Mouse (Mus musculus) R1 (cell line): ENCODE data around the gene Thbs1.

Experiments
- DNase-seq: peaks from one replicate; pipeline ENCODE4 v3.0.0-alpha.2; 2018; ENCODE audit warnings: low read depth, low spot score

Gene Thbs1

DNA sequence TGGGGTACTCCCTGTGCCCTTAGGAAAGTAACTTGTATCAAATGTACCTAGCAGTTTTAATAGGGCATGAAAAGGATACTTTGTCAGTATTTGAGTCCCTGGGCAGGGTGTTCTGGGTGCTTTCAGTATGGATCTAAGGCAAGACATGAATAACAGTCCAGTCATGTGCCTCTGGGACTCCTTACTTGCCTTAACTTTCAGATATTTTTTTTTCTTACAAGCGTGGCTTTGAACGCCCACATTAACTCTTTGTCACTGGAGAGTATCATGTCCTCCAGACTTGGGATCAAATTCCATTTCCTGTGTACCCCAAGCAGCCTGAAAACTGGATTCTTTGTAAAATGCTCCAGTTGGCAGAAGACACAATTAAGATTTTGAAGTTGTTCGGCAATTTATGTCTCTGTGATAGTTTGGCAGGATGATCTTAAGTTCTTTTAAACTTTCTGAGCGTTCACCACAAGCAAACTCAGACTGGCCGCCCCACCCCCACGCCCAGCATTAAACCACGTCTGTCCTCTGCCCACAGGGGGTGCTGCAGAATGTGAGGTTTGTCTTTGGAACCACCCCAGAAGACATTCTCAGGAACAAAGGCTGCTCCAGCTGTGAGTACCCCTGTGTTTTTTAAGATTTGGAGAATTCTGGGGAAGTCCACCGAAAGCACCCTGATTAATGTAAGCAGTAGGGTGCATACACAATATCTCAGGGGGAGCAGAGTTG is 2.3 kb downstream of the Thbs1 start:
- peak; percentile 27 for DNase-seq

DNA sequence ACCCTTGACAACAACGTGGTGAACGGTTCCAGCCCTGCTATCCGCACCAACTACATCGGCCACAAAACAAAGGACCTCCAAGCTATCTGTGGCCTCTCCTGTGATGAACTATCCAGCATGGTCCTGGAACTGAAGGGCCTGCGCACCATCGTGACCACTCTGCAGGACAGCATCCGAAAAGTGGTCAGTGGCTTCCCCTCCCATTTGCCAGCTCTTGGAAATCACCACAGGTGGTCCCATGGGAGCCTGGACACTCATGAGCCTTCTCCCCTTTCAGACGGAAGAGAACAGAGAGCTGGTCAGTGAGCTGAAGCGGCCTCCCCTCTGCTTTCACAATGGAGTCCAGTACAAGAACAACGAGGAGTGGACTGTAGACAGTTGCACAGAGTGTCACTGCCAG is 3.0 kb downstream of the Thbs1 start:
- no peak for DNase-seq

DNA sequence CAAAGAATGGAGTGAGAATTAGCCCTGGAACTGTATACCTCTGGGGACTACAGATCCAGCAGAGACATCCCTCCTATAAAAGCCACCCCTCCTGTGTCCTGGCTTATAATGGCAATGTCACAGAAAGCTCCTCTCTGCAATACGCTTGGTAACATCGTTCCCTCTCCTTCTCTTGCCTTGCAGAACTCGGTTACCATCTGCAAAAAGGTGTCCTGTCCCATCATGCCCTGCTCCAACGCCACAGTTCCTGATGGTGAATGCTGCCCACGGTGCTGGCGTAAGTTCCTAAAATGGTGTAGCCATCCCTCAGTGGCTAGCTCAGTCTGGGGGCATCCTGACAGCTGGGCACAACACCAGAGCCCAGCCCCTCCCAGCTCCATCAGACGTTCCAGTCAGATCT is 4.0 kb downstream of the Thbs1 start:
- no peak for DNase-seq

DNA sequence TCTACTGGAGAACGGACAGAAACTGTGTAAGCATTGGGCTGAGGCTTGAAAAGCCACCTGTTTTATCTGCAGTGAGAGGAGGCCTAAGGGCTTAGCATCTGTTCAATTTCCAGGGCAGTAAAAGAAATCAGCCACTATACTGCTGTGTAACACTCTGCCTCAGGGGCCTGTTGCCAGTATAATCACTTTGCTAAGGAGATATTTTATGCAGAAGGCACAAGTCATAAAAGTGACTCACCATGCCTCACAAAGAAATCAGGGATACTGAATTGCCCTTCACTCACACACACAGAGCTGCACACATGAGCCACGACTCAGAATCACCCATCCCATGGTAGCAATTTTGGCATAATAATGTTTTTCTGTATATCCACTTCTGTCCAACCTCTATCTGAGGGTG is 4.5 kb downstream of the Thbs1 start:
- no peak for DNase-seq

DNA sequence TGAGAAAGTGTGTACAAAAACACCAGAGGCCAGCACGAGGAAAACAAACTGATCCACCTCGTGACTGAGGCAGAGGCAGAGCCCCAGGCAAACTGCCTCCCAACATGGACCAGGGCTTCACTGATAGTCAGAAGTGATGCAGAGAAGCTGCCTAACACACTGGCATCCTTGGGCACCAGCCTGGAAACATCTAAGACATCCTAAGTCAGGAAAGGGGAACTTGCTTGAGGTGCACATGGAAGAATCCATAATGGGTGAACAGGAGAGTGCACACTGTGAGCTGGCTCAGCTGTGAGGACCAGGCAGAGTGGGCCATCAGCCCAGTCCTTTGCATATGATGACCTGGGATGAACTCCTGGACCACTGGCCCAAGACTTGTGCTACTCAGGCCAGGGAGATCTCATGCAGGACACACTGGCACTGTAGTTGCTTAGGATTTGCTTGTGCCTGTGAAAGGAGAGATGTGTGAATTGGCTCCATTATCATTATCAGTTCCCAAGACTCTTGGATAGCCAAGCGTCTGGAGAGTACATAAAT is 5.1 kb downstream of the Thbs1 start:
- no peak for DNase-seq

DNA sequence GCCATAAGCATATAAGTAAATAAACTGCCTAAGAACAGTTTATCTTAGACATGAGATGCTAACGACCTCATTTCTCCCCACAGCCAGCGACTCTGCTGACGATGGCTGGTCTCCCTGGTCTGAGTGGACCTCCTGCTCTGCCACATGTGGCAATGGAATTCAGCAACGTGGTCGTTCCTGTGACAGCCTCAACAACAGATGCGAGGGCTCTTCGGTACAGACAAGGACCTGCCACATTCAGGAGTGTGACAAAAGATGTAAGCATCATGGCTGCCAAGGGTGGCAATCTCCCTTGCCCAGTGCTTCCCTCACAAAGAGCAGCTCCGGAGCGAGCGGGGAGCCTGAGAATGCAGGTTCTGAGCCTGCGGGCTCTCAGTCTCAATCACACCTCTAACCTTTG is 5.7 kb downstream of the Thbs1 start:
- DNase-seq = no peak

DNA sequence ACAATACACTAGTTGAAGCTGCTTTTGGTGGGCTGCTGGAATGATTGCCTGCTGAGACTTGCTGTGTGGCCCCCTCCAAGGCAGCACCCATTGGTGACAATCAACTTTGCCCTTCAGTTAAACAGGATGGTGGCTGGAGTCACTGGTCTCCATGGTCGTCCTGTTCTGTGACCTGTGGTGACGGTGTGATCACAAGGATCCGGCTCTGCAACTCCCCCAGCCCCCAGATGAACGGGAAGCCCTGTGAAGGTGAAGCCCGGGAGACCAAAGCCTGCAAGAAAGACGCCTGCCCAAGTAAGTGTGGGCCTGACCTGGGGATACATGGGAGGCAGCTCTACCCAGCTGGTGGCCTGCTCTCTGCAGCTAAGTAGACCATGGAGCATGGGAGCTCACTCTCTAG is 6.4 kb downstream of the Thbs1 start:
- no peak for DNase-seq

DNA sequence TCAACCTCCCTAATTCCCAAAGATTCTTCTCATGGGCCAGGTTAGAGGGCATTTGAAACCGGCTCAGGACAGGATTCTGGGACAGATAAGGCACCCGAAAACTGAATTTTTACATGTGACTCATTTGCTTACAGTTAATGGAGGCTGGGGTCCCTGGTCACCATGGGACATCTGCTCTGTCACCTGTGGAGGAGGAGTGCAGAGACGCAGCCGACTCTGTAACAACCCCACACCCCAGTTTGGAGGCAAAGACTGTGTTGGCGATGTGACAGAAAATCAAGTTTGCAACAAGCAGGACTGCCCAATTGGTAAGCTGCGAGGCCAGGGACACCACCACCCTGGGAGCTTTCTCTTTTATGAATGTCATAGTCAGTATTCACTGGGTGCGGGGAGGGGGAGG is 6.8 kb downstream of the Thbs1 start:
- DNase-seq = no peak

DNA sequence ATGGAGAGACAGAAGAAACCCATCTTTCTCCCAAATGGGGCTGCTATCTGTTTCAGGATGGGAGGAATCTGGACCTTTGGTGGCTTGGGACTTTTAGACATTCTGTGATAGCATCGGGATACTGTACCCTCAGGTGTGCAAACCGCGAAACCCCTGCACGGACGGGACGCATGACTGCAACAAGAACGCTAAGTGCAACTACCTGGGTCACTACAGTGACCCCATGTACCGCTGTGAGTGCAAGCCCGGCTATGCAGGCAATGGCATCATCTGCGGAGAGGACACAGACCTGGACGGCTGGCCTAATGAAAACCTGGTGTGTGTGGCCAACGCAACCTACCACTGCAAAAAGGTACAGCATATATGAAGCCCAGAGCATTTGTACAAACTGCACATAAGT is 8.0 kb downstream of the Thbs1 start:
- no peak for DNase-seq

DNA sequence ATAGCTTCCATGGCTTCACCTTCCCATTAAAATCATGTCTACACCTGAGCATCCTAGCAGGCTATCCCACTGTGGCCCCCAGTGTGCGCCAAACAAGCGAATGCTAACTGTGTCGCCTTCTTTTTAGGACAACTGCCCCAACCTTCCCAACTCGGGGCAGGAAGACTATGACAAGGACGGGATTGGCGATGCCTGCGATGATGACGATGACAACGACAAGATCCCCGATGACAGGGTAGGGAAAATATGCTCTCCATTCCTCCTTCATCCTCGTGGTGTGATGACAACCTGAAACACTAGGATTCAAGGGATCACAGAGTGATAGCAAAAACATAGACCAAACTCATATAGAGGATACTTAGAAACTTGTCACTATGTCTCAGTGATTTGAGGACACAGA is 8.4 kb downstream of the Thbs1 start:
- DNase-seq = no peak

DNA sequence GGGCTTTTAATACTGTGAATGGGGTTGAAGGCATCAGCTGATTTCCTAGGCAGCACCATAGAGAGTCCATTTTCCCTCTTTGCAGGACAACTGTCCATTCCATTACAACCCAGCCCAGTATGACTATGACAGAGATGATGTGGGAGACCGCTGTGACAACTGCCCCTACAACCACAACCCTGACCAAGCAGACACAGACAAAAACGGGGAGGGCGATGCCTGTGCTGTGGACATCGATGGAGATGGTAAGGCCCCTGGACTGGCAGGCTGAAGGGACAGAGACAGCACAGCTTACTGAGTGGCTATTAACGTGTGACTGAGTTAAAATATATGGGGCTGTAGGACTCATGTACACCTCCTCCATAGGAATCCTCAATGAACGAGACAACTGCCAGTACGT is 9.1 kb downstream of the Thbs1 start:
- no peak for DNase-seq

DNA sequence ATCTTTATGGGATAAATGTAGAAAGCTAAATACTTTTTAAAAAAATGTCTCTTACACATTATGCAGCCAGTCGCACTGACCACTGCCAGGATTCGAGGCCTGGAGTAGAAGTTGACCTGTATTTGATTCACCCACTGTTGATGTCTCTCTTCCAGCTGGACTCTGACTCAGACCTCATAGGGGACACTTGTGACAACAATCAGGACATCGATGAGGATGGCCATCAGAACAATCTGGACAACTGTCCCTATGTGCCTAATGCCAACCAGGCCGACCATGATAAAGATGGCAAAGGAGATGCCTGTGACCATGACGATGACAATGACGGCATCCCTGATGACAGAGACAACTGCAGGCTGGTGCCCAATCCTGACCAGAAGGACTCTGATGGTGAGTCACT is 10.6 kb downstream of the Thbs1 start:
- DNase-seq = no peak

DNA sequence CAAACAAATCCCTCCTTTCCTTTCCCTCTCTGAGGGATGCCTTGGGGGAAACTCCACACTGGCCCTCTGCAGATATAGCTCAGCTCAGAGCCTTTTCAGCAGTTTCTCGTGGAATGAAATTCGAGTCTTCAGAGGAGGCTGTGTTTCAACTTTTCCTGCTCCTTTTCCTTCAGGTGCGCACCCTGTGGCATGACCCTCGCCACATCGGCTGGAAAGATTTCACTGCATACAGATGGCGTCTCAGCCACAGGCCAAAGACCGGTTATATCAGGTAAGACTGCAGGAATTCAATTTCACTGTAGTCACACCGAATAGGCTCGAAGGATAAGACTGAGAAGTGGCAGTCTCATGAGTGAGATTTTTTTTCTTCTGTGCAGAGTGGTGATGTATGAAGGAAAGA is 12.1 kb downstream of the Thbs1 start:
- no peak for DNase-seq

DNA sequence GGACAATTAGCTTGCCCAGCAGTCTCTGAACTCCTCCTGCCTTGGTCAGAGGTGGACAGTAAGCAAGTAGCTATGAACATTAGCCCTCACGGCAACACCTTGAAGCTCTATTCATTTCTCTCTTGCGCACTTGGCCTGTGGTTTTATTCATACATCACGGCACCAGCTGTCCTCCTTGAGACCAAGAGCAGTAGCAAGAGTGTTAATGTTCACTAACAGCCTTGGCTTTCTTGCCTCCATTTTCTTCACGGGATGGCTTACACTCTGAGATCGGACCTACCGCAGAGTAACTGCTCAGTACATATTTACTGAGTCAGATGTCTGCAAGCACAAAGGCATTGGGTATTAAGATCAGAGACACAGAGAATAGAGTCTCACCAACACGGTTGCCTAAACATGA is 12.8 kb downstream of the Thbs1 start:
- DNase-seq = no peak

DNA sequence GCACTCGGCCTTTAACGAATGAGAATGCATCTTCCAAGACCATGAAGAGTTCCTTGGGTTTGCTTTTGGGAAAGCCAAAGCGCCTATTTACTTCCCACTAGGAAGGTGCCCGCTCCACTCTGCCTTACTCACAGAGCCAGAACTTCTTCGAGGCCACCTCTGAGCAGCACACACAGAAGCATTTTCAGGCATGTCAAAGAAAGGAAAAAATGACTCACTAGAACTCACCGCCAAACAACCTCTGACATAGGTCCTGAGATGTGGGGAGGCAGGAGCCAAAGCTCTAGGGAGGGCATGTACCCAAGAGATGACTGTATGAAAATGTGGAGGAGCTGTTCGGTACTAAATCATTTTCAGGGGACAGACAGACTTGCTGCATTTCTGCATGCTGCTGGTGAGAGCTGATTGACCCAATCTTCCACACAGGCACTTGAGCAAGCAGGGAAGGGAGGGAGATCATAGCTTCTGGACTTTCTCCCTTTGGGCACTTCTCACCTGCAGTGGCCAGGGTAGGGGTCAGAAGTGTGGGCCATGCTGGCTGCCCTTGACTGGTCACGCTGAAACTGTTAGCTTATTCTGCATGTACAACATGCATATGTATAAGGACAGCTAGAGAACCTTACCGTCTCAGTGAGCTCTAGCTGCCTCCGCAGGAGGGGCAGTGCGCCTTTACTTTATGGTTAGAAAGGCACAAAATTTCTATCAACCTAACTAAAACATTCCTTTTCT is 13.7 kb downstream of the Thbs1 start:
- no peak for DNase-seq

DNA sequence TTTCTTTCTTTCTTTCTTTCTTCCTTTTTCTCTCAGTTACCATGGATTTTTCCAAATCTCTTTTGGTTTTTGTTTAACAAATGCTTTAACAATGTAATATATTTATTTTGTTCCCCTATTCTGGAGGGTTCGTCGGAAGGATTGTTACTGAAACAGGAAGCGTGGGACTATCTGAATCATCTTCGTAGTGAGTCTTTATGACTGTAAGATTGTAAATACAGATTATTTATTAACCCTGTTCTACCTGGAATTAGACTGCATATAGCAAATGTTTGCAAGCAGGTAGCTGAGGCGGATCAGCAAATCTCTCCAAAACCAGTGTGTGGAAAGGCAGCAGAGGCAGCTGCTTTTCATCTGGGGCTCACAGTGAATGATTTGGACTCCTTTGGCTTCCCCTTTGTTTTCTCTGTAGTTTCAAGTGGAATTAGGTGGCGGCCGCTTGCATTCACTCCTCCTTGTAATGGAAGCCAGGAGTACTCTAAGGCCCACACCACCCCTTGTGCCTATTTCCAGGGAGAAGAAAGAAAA is 14.3 kb downstream of the Thbs1 start:
- no peak for DNase-seq

DNA sequence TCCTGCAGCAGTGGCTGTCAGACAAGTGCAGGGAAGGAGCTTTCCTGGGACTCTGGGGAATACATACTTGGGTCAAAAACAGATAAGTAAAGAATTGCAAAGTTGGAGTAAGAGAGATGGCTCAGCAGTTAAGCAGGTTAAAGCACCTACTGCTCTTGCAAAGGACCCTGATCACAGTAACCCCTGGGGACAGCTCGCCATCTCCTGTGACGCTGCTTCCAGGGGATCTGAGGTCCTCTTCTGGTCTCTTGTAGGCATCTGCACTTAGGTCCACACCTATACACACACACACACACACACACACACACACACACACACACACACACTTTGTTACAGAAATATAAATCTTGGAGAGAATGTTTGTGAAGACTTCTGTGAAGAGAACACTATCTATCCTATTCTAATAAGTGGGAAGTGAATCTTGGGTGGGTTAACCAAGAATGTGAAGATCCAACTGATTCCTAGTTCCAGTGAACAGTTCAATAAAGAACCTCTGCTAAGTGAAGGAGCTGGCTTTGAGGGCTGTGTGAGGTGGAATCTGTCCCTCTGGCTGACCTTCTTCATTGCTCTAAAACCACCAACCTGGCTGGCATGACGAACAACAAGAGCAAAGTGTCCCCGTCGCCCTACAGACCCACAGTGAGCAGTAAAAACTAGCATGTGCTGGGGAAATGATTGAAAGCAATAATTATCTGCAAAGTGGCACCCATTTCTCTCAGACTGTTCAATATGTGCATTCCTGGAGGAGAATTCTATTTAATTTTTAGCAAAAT is 16.0 kb downstream of the Thbs1 start:
- DNase-seq = no peak

DNA sequence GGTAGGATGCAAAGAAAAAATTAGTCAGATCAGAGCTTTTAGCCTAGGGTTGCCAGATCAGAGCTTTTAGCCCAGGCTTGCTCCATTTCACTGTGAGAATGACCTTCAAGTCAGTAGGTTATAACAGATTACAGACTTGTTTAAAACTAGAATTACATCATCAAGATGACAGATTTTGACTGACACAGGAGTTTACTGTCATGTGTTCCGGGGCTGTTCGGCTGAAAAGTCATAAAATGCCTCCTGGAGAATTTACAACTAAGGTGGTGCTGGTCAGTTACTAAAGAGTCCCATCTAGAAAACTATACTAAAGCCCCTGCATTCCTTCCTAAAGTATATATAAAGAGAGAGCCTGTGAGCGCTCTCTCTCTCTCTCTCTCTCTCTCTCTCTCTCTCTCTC is 16.6 kb downstream of the Thbs1 start:
- DNase-seq = no peak

DNA sequence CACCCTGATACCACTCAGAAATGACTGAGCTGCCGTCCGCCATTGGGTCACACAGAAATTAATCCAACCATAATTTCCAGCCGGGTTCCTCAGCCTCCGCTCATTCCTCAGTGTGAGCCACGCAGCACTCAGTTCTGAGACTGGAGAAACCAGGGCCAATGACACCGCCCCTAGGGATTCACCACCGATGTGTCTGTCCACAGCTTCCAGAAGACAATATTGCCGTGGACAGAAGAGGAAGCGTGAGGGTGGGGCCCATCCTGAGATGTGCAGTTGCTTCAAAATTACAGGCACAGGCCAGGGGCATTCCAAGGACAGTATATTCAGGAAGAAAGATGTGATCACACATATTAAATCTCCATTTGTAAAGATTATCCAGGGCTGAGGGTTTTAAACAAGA is 25.4 kb downstream of the Thbs1 start:
- no peak for DNase-seq

DNA sequence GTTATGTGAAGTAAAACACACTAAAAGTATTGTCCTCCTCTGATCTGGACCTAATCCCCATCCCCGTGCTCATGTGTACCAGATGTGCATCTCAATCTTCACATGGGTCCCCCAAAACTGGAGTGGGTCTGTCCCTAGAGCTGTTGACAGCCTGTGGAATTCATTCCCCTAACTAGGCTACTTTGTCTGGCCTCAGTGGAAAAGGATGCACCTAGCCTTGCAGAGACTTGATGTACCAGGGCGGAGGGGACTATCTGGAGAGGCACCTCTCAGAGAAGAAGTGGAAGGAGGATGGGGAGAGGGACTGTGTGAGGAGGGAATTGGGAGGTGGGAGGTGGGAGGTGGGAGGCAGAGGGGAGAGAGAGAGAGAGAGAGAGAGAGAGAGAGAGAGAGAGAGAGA is 26.1 kb downstream of the Thbs1 start:
- DNase-seq = no peak

DNA sequence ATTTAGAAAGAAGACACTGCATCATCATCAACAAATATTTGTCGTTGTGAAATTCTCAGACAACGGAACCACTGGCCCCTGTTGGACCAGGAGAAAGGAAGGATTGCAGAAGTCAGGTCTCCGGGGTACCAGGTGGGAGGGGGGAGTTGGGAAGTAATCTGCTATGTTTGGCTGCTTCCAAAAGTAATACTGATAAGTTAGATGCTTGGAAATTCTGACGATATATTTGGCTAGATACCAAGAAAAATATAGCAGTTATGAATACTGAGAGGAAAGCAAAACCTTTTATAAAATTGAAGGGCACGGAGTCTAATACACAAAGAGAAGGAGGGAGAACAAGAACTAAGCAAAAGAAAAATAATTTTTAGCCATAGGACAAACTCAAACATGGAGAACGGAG is 27.6 kb downstream of the Thbs1 start:
- DNase-seq = no peak

DNA sequence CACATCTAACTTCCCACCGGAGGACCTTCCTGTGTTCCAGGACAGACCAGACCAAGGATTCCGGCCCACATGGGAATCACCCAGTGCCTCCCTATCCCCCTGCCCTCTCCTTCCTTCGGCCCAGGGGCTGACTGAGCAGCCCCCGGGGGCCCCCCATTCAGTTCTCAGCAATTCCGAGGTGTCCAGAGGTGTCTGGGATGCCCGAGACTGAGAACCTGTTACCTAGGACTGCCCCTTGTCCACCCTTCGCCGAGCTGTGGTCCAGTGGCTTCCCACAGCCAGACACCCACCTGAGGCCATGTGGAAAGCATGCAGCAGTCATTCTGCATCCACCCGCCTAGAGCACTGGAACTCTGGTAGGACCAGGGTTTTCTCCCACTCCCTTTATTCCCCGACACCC is 30.0 kb downstream of the Thbs1 start:
- DNase-seq = no peak
